Mouse (Mus musculus): ENCODE data around the gene Nom1. TPM values are rescaled to one million over a fixed set of nuclear protein-coding genes. Genes with fewer than 3 reads are reported as not detected.
A peak's percentile ranks its signal among the peaks of the same experiment; 100 is the strongest.
"Not testable (repeated sequence)": the region's sequence is repeated elsewhere in the genome, so short reads cannot be mapped to it uniquely, and the experiment has no call there.

The Nom1 gene
- 25.9 and 29.3 TPM in 2 replicates for polyA plus RNA-seq (2015; fragmentation: Nextera tagmentation; extraction: Ambion mirVana)

DNA sequence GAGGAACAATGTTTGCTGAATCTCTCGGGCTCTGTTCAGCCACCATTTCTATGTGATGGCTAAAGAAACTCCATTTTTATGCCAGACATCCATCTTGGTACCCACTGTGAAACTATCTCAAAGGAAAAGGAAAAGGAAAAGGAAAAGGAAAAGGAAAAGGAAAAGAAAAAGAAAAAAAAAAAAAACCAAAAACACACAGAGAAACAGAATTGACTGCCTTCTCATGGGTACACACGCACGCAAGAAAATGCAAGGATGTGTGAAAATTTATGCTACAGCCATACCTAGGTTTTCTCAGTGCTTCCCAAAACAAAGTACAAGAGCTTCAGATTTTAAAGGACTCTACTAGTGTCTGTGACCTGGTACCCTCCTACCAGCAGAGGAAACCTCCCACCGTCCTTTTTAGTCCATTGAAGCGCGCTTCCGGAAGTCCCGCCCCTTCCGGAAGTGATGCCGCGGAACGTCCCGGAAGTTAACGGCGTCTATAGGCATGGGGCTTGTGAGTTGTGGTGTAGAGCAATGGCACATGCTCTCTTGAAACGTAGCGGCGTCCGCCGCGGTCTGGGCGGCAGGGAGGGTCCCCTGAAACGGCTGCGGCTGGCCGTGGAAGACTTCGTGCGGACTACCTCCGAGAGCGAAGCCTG lies at the start of gene Nom1:
Gene Nom1 (plus strand): TSS at position 437 of the 644 bp plus-strand sequence.
- Histone ChIP-seq H3K36me3 (peaks cover 29% of the 10 kb centered on the region), H3K9me3 (replicated peaks) (no peaks in the 10 kb centered on the region), H3K9ac (peak within 1 kb of the TSS; percentile 69), H3K4me2 (peak within 1 kb of the TSS; percentile 75), H3K27ac (peak within 1 kb of the TSS; percentile 82), H3K4me1 (peaks cover 15% of the 10 kb centered on the region), H3K27me3 (no peaks in the 10 kb centered on the region), H3K4me3 (replicated peaks) (peak within 1 kb of the TSS; percentile 84)
- peak; percentile 97 for ATAC-seq (replicated peaks; ENCODE audit: low FRiP score)
- WGBS = 4% methylated on average over 29 of the region's 29 CpGs

DNA sequence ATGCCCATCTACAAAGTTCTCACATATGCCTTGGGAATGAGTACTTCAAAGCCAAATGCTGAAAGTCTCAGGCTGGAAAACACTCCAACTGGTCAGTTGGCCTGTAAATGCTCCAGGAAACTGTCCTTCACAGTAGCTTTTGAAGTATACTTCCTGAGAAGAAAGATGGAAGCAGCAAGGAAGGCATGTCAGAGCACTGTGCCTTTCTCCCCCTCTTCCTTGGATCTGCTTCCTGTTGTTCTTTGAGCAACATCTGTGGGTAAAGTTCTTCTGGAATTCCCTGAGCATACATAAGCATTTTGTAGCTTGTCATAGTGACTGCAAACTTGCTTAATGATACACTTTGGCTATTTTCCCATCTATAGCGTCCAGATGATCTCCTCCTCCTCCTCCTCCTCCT lies 46.9 kb upstream of the Nom1 start:
- H3K27ac ChIP-seq = peak overlapping the region; percentile 77
- no peak for ATAC-seq (replicated peaks; ENCODE audit: low FRiP score)
- 29% methylated on average over 1 of the region's 1 CpGs for WGBS

DNA sequence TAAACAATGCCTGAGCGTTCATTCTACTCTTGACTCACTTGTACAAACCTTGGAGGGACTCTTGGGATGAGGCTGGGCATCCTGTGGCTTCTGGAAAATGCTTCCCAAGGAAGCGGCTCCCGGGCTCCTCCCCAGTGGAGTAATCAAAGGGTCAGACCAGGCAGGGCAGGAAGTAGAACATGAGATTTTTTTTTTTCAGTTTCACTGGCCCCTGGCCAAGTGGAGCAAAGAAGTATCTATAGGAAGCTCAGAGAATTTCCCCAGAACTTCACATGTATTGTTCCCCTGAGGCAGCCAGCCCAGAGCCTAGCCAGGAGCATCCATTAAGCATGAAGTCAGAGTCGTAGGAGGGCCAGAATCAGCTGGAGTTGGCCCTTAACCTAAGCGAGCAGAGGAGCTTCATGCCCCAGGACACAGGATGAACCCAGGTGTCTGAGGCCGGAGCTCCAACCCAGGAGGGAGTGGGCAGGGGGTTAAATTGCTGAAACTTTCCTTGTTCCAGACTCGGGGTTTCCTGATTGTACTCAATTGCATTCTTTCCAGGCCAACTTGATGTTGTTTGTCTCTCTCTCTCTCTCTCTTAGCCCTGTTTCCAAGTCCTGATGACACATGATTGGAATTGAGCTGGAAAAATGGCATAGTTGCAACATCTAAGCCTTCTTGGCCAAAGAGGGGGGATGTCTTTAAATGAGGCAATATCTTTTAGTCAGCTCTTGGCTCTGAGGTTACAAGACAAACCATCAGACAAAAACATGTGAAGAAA lies 46.1 kb upstream of the Nom1 start:
- 24% methylated on average over 7 of the region's 7 CpGs for WGBS
- peaks cover 13% of the 10 kb centered on the region for H3K4me1 ChIP-seq
- peak overlapping the region; percentile 77 for H3K27ac ChIP-seq
- H3K9me3 ChIP-seq (replicated peaks) = no peaks in the 10 kb centered on the region
- 0 out of 2 replicates have a peak overlapping the region, but pooled peaks have one; percentile 9 for H3K4me2 ChIP-seq
- H3K36me3 ChIP-seq = no peaks in the 10 kb centered on the region
- H3K4me3 ChIP-seq (replicated peaks) = no peak overlapping the region
- peak; percentile 56 for ATAC-seq (replicated peaks; ENCODE audit: low FRiP score)
- H3K9ac ChIP-seq = no peak overlapping the region
- no peaks in the 10 kb centered on the region for H3K27me3 ChIP-seq

More for the DNA sequence above, 46.9 kb upstream of the Nom1 start:
- no peaks in the 10 kb centered on the region for H3K9me3 ChIP-seq (replicated peaks)
- H3K36me3 ChIP-seq = no peaks in the 10 kb centered on the region
- H3K27me3 ChIP-seq = no peaks in the 10 kb centered on the region
- H3K9ac ChIP-seq = no peak overlapping the region
- H3K4me1 ChIP-seq = peaks cover 13% of the 10 kb centered on the region
- H3K4me2 ChIP-seq = no peak overlapping the region
- no peak overlapping the region for H3K4me3 ChIP-seq (replicated peaks)

DNA sequence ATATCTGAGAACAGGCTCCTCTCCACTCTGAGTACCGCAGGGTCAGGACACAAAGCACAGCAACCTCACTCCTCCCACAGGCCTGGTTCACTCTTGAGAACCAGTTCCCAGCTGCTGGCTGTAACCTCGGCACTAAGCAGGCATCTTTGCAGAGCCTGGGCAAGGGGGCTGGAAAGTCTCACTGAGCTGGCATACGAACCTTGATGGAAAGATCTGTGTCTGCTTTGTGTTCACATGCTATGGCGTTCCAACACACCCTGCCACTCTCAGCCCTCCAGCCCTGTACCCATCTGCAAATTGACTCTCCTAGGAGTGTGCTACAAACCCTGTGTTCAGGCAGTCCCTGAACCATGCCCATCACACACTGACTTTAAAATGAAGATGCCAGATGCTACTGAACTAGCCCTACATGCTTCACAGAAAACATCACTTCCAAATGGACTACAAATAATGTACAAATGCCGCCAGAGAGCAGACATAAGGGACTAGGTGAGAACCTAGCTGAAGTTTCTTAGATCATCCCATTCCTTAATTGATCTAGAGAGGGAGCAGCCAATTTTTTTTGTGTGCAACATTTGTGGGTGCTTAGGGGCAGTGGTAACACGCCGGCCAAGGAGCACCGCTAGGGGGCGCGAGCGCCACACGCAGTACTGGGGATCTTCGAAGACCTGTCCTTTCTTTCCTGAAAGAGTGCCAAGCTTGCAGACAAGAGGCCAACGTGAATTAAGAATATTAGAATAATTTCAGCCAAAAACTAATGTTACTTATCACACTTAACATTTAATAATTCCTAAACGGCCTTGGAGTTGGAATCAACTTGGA lies 45.3 kb upstream of the Nom1 start:
- whole genome bisulfite sequencing = 19% methylated on average over 15 of the region's 15 CpGs
- no peak overlapping the region for H3K4me2 ChIP-seq
- no peaks in the 10 kb centered on the region for H3K9me3 ChIP-seq (replicated peaks)
- no peak overlapping the region for H3K4me3 ChIP-seq (replicated peaks)
- peaks cover 13% of the 10 kb centered on the region for H3K4me1 ChIP-seq
- ATAC-seq (replicated peaks; ENCODE audit: low FRiP score) = no peak; the same call in 1 of the 2 replicates
- H3K36me3 ChIP-seq = no peaks in the 10 kb centered on the region
- no peak overlapping the region for H3K9ac ChIP-seq
- H3K27ac ChIP-seq = peak overlapping the region; percentile 77; the same call in 1 of the 2 replicates
- no peaks in the 10 kb centered on the region for H3K27me3 ChIP-seq

DNA sequence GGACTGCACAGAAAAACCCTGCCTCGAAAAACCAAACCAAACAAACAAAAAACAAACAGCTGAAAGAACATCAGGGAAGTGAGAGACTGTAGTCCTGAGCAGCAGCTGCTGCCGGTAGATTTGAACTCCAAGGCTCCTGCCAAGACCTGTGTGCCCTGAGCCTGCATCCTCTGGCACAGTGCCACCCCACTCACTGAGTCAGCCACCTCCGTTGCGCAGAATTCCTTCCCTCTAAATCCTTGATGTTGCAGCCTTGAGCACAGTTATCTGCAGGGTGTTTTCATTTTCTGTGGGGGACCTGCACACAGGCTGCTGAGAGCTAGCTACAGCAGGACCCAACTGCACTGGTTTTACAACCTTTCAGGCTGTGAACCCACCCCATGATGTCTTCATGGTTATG lies 36.0 kb upstream of the Nom1 start:
- no peak overlapping the region for H3K9ac ChIP-seq
- WGBS = 60% methylated on average over 4 of the region's 4 CpGs

DNA sequence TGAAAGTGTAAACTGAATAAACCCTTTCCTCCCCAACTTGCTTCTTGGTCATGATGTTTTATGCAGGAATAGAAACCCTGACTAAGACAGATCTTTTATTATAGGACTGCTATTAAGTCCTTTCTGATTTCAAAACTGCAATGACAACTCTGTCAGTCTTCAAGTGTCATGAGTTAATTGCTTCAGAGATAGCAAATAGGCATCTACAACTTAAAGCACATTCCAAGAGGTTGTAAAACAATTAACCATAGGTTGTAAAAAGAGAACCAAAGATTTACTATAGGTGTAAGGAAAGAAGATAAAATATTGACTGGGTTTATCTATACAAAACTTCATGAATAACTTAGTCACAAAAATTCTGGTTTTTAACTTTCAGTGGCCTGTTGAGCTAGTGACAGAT lies 23.6 kb upstream of the Nom1 start:
- H3K9ac ChIP-seq = no peak overlapping the region
- no peaks in the 10 kb centered on the region for H3K36me3 ChIP-seq
- ATAC-seq (replicated peaks; ENCODE audit: low FRiP score) = no peak
- no peak overlapping the region for H3K4me3 ChIP-seq (replicated peaks)
- no peak overlapping the region for H3K4me2 ChIP-seq
- no peak overlapping the region for H3K27ac ChIP-seq
- H3K4me1 ChIP-seq = no peaks in the 10 kb centered on the region
- H3K9me3 ChIP-seq (replicated peaks) = no peaks in the 10 kb centered on the region
- no peaks in the 10 kb centered on the region for H3K27me3 ChIP-seq

More for the DNA sequence above, 36.0 kb upstream of the Nom1 start:
- Histone ChIP-seq H3K9me3 (replicated peaks) (no peaks in the 10 kb centered on the region), H3K4me1 (no peaks in the 10 kb centered on the region), H3K27me3 (no peaks in the 10 kb centered on the region), H3K4me2 (no peak overlapping the region), H3K4me3 (replicated peaks) (no peak overlapping the region), H3K36me3 (no peaks in the 10 kb centered on the region), H3K27ac (no peak overlapping the region)
- no peak for ATAC-seq (replicated peaks; ENCODE audit: low FRiP score)

DNA sequence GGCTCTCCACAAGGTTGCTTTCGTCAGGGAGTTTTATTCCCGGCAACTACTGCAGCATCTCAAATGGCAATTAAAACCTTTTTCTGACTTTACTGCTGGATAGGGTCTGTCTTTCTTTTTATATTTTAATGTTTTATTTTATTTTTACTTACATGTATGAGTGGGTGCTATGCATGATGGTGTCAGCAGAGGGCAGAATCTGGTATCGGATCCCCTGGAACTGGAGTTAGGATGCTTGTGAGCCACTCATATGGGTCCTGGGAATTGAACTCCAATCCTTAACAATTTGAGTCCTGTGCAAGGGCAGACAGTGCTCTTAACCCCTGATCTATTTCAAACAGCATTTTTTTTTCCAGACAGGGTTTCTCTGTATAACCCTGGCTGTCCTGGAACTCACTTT lies 21.4 kb upstream of the Nom1 start:
- ATAC-seq (replicated peaks; ENCODE audit: low FRiP score) = no peak

DNA sequence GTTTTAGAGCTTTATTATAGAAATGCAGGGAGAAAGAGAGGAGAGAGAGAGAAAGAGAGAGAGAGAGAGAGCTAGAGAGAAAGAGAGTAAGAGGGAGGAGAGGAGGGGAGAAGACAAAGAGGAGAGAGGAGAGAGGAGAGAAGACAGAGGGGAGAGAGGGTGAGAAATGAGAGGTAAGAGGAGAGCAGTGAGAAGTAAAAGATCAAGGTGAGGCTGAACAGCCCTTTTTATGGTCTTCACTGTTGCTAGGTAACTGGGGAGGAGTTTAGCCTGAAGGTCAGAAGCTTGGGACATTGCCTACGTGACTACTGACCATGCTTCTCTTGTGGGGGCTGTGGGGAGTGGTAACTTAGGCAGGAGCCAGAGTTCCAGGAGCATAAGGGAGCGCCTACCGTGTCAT lies 11.1 kb upstream of the Nom1 start:
- WGBS = 30% methylated on average over 3 of the region's 3 CpGs
- not testable (repeated sequence) for H3K27ac ChIP-seq; H3K4me3 ChIP-seq (replicated peaks); H3K9ac ChIP-seq; ATAC-seq (replicated peaks; ENCODE audit: low FRiP score); H3K4me2 ChIP-seq; H3K9me3 ChIP-seq (replicated peaks); H3K36me3 ChIP-seq; H3K27me3 ChIP-seq; H3K4me1 ChIP-seq

More for the DNA sequence above, 21.4 kb upstream of the Nom1 start:
- Histone ChIP-seq H3K4me1 (no peaks in the 10 kb centered on the region), H3K27me3 (no peaks in the 10 kb centered on the region), H3K4me2 (no peak overlapping the region), H3K36me3 (no peaks in the 10 kb centered on the region), H3K9me3 (replicated peaks) (no peaks in the 10 kb centered on the region), H3K4me3 (replicated peaks) (no peak overlapping the region), H3K9ac (no peak overlapping the region), H3K27ac (no peak overlapping the region)
- 84% methylated on average over 3 of the region's 3 CpGs for WGBS

DNA sequence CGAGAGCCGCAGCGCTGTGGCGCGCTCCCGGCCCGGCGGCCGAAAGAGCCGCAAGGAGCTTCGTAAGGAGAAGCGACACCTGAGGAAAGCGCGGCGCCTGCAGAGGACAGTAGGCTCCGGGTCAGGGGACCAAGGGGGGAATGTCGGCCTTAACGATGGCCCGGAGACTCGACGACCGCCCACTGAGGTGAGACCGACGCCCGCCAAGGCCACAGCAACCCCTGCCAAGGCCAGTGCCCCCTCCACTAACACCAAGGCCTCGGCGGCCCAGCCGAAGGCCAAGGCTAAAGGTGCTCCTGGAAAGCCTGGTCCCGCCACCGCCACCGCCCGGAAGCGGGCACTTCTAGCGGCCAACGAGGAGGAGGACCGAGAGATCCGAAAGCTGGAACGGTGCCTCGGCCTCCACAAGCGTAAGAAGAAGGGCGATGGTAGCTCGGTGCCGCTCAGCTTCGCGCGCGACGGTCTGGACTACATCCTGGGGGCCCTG lies 451 bp downstream of the Nom1 start:
- WGBS = under 1% methylated on average over 48 of the region's 48 CpGs
- peak overlapping the region; percentile 82 for H3K27ac ChIP-seq
- peaks cover 15% of the 10 kb centered on the region for H3K4me1 ChIP-seq
- peak overlapping the region; percentile 69 for H3K9ac ChIP-seq
- H3K36me3 ChIP-seq = peaks cover 35% of the 10 kb centered on the region
- peak overlapping the region; percentile 75 for H3K4me2 ChIP-seq
- H3K4me3 ChIP-seq (replicated peaks) = peak overlapping the region; percentile 84
- H3K9me3 ChIP-seq (replicated peaks) = no peaks in the 10 kb centered on the region
- peak; percentile 82 for ATAC-seq (replicated peaks; ENCODE audit: low FRiP score)
- H3K27me3 ChIP-seq = no peaks in the 10 kb centered on the region

DNA sequence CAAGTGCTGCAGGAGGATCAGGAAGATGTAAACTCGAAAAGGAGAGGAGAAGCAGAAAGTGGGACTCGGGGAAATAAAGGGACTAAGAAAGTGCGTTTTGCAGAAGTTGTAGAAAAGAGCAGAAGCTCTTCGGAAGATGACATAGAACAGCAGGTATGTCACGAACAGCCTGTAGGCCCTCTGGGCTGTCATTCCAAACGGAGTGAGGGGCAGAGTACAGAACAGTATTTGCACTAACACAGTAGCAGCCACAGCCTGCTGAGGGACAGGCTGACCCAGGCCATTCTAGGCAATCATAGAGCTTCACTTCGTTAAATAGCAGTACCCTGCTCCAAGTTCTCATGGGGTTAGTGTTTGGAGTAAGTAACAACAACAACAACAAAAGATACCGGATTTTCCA lies 1.0 kb downstream of the Nom1 start:
- no peaks in the 10 kb centered on the region for H3K27me3 ChIP-seq
- H3K9ac ChIP-seq = peak overlapping the region; percentile 69
- no peak for ATAC-seq (replicated peaks; ENCODE audit: low FRiP score)
- WGBS = 40% methylated on average over 8 of the region's 8 CpGs
- no peak overlapping the region for H3K27ac ChIP-seq
- peak overlapping the region; percentile 75 for H3K4me2 ChIP-seq
- H3K4me1 ChIP-seq = peaks cover 15% of the 10 kb centered on the region
- H3K4me3 ChIP-seq (replicated peaks) = peak overlapping the region; percentile 84
- peaks cover 40% of the 10 kb centered on the region for H3K36me3 ChIP-seq
- H3K9me3 ChIP-seq (replicated peaks) = no peaks in the 10 kb centered on the region

DNA sequence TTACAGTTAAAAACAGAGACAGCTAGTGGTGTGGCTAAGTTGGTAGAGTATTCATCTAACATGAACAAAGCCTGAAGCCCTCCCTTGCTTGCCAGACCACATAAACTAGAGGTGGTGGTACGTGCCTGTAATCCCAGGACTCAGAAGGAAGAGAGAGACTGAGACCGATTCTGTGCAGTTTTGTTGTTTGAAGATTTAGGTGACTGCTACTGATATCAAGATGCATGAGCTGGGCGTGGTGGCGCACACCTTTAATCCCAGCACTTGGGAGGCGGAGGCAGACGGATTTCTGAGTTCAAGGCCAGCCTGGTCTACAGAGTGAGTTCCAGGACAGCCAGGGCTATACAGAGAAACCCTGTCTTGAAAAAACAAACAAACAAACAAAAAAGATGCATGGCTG lies 2.3 kb downstream of the Nom1 start:
- Histone ChIP-seq H3K36me3 (peaks cover 53% of the 10 kb centered on the region), H3K4me2 (0 out of 2 replicates have a peak overlapping the region, but pooled peaks have one; percentile 75), H3K4me1 (peaks cover 15% of the 10 kb centered on the region)
- ATAC-seq (replicated peaks; ENCODE audit: low FRiP score); H3K27ac ChIP-seq; H3K27me3 ChIP-seq; H3K9ac ChIP-seq; H3K9me3 ChIP-seq (replicated peaks); H3K4me3 ChIP-seq (replicated peaks): not testable (repeated sequence)
- WGBS = 90% methylated on average over 6 of the region's 6 CpGs

DNA sequence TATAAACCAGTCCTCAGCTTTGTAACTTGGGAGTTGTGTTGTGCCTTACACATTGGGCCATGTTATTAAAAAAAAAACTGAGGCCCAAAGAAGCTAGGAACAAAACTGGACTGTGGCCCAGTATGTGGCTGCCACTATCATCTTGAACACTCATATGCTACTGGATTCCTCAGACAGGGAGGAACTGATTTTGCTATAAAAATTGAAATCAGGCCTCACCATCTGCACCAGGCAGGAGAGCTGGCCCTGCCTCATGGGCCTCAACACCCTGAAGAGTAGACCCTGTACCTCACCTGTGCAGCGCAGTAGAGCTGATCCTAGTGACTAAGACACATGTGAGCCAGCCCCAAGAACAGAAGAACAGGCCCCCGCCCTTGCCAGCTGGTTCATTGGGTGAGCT lies 10.8 kb downstream of the Nom1 start:
- H3K9me3 ChIP-seq (replicated peaks) = no peaks in the 10 kb centered on the region
- H3K4me3 ChIP-seq (replicated peaks) = no peak overlapping the region
- H3K27me3 ChIP-seq = no peaks in the 10 kb centered on the region
- H3K4me2 ChIP-seq = no peak overlapping the region
- H3K36me3 ChIP-seq = peaks cover 95% of the 10 kb centered on the region
- H3K27ac ChIP-seq = no peak overlapping the region
- 100% methylated on average over 2 of the region's 2 CpGs for WGBS
- H3K9ac ChIP-seq = no peak overlapping the region
- no peak for ATAC-seq (replicated peaks; ENCODE audit: low FRiP score)
- no peaks in the 10 kb centered on the region for H3K4me1 ChIP-seq
